Mouse (Mus musculus) midbrain, embryonic 12.5 days (tissue): ENCODE results near the gene Bbs10. TPM values are rescaled to one million over a fixed set of nuclear protein-coding genes. Genes with fewer than 3 reads are reported as not detected.
A peak's percentile ranks its signal among the peaks of the same experiment; 100 is the strongest.

Source experiments
- ATAC-seq: fragments of 200-750 bp; cut with Nextera tagmentation; 2 replicates; pipeline ENCODE4 v1.8.0; 2017; ENCODE audit warnings: low read depth, moderate TSS enrichment, moderate library complexity; ENCODE audit not compliant: low FRiP score
- H3K27ac ChIP-seq: fragments of 300-500 bp; sonication (generic); replicated peaks from 2 replicates; pipeline ENCODE4 v1.5.1; 2016; ENCODE audit warnings: mild to moderate bottlenecking
- H3K27me3 ChIP-seq: fragments of 300-500 bp; sonication (generic); 2 replicates; pipeline ENCODE4 v1.6.1; 2016; ENCODE audit warnings: mild to moderate bottlenecking
- H3K36me3 ChIP-seq: fragments of 300-500 bp; sonication (generic); 2 replicates; pipeline ENCODE4 v1.6.1; 2016
- H3K4me1 ChIP-seq: fragments of 300-500 bp; sonication (generic); 2 replicates; pipeline ENCODE4 v1.6.1; 2016
- H3K4me2 ChIP-seq: fragments of 300-500 bp; sonication (generic); replicated peaks from 2 replicates; pipeline ENCODE4 v1.6.1; 2016; ENCODE audit warnings: mild to moderate bottlenecking, moderate library complexity
- H3K4me3 ChIP-seq: fragments of 300-500 bp; sonication (generic); 2 replicates; pipeline ENCODE4 v1.5.1; 2016; ENCODE audit warnings: mild to moderate bottlenecking
- H3K9ac ChIP-seq: fragments of 300-500 bp; sonication (generic); replicated peaks from 2 replicates; pipeline ENCODE4 v1.6.1; 2016; ENCODE audit warnings: mild to moderate bottlenecking, moderate library complexity
- H3K9me3 ChIP-seq: fragments of 300-500 bp; sonication (generic); 2 replicates; pipeline ENCODE4 v1.6.1; 2016; ENCODE audit warnings: mild to moderate bottlenecking
- WGBS: fragments of 180-500 bp; shearing (Covaris S2); methylation state at CpG from one replicate; pipeline ENCODE4 v1.1.7; 2016; 5-methylcytosine and 5-hydroxymethylcytosine counted together
- polyA plus RNA-seq: library from polyadenylated mRNA; unstranded; fragments of >200 nt; fragmentation: Nextera tagmentation; extraction: Ambion mirVana; gene quantifications from 2 replicates; pipeline ENCODE4 v1.2.1, GENCODE M21; 2016

Gene Bbs10
- polyA plus RNA-seq, 1 experiment from 2014 or later: 7.2 TPM

GRCm38 (mm10) chr10:111334902-111335301, 36.4 kb downstream of the Bbs10 start:
- Histone ChIP-seq H3K27ac (no peak overlapping the region), H3K9ac (no peak overlapping the region), H3K36me3 (no peaks in the 10 kb centered on the region), H3K4me2 (no peak overlapping the region), H3K4me3 (no peak overlapping the region), H3K9me3 (no peaks in the 10 kb centered on the region), H3K27me3 (no peaks in the 10 kb centered on the region), H3K4me1 (0 out of 2 replicates have a peak, but pooled peaks cover 8% of the 10 kb centered on the region)
- 95% methylated on average over 2 of the region's 2 CpGs for WGBS
- no peak for ATAC-seq

DNA sequence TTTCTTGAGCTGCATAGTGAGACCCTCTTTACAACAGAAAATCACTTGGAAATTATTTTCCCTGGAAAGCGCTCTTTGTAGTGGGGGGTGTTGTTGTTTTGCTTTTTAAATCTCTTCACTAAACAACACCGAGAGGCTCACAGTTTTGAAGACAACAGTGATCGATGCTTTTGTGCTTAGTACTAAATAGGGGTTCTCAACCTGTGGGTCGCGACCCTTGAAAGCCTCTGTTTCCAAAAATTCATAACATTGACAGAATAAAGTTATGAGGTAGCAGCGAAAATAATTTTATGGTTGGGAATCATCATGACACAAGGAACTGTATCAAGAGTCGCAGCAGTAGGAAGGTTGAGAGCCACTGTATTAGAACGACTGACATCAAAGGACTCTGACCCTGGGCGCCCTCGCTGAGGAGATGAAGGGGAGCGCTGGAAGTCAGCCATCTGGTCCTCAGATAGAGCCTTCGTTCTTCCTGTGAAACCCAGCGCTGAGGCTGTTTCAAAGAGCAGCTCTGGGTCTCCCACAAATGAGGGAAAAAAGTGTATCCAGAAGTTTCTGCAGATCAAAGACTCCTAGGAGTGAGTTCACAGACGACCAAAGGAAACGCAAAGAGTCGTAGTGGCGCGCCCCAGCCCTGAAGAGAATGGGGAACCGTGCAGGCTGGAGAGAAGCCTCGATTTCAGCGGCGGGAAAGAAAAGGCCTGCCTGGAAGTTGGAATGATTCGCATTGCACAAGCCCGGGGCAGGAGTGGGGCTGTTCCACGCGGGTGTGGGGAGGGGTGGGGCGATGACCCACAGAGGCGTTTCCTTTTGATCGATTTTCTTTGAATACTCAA, 37.3 kb downstream of the Bbs10 start:
- Histone ChIP-seq H3K4me3 (no peak overlapping the region), H3K36me3 (no peaks in the 10 kb centered on the region), H3K27ac (no peak overlapping the region), H3K4me2 (peak overlapping the region; percentile 33), H3K9me3 (no peaks in the 10 kb centered on the region), H3K9ac (no peak overlapping the region), H3K27me3 (no peaks in the 10 kb centered on the region), H3K4me1 (0 out of 2 replicates have a peak, but pooled peaks cover 8% of the 10 kb centered on the region)
- WGBS: 20% methylated on average over 29 of the region's 29 CpGs
- no peak for ATAC-seq

- 18% methylated on average over 10 of the region's 10 CpGs for WGBS
- no peak overlapping the region for H3K9ac ChIP-seq
- no peak overlapping the region for H3K27ac ChIP-seq
These were observed 37.9 kb downstream of the Bbs10 start for GRCm38 (mm10) chr10:111336353-111336713.

GRCm38 (mm10) chr10:111339296-111339695, 40.8 kb downstream of the Bbs10 start:
- ATAC-seq: no peak
- H3K36me3 ChIP-seq: no peaks in the 10 kb centered on the region
- H3K27me3 ChIP-seq: no peaks in the 10 kb centered on the region
- 83% methylated on average over 11 of the region's 11 CpGs for WGBS
- no peak overlapping the region for H3K4me2 ChIP-seq
- no peak overlapping the region for H3K9ac ChIP-seq
- no peak overlapping the region for H3K27ac ChIP-seq
- H3K9me3 ChIP-seq: no peaks in the 10 kb centered on the region
- H3K4me1 ChIP-seq: 0 out of 2 replicates have a peak, but pooled peaks cover 8% of the 10 kb centered on the region
- H3K4me3 ChIP-seq: no peak overlapping the region

More at GRCm38 (mm10) chr10:111336353-111336713, 37.9 kb downstream of the Bbs10 start:
- H3K4me3 ChIP-seq: no peak overlapping the region
- no peaks in the 10 kb centered on the region for H3K27me3 ChIP-seq
- ATAC-seq: no peak
- H3K36me3 ChIP-seq: no peaks in the 10 kb centered on the region
- H3K9me3 ChIP-seq: no peaks in the 10 kb centered on the region
- H3K4me2 ChIP-seq: peak overlapping the region; percentile 33
- H3K4me1 ChIP-seq: 0 out of 2 replicates have a peak, but pooled peaks cover 8% of the 10 kb centered on the region

- Histone ChIP-seq H3K4me1 (no peaks in the 10 kb centered on the region), H3K9me3 (no peaks in the 10 kb centered on the region), H3K36me3 (no peaks in the 10 kb centered on the region), H3K9ac (no peak overlapping the region), H3K27ac (no peak overlapping the region), H3K4me2 (no peak overlapping the region), H3K4me3 (no peak overlapping the region), H3K27me3 (no peaks in the 10 kb centered on the region)
- ATAC-seq: no peak
- 88% methylated on average over 7 of the region's 7 CpGs for WGBS
These were observed 43.3 kb downstream of the Bbs10 start for GRCm38 (mm10) chr10:111341761-111342160.

DNA sequence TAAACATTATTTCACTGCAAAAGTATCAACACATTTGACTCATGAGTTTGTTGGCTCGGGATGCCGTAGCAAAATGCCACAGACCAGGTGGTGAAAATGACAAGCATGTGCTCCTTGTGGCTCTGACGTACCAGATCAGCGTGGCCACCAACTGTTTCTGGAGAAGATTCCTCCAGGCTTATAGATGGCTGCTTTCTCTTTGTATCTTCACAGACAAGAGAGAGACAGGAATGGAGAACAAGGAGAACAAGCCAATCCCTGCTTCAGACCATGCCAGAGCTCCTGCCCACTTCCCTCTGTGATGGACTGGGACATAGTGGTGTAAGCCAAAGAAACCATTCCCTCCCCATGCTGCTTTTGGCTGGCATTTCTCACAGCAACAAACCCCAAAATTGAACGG, 45.1 kb downstream of the Bbs10 start:
- H3K36me3 ChIP-seq: no peaks in the 10 kb centered on the region
- WGBS: 88% methylated on average over 5 of the region's 5 CpGs
- no peak overlapping the region for H3K9ac ChIP-seq
- no peak overlapping the region for H3K4me3 ChIP-seq
- H3K9me3 ChIP-seq: no peaks in the 10 kb centered on the region
- H3K4me2 ChIP-seq: no peak overlapping the region
- H3K27ac ChIP-seq: no peak overlapping the region
- no peaks in the 10 kb centered on the region for H3K27me3 ChIP-seq
- no peaks in the 10 kb centered on the region for H3K4me1 ChIP-seq
- ATAC-seq: no peak

- no peak overlapping the region for H3K27ac ChIP-seq
- 66% methylated on average over 2 of the region's 2 CpGs for WGBS
- H3K36me3 ChIP-seq: no peaks in the 10 kb centered on the region
- no peak overlapping the region for H3K9ac ChIP-seq
- H3K4me3 ChIP-seq: no peak overlapping the region
- no peak for ATAC-seq
- H3K4me1 ChIP-seq: no peaks in the 10 kb centered on the region
- no peaks in the 10 kb centered on the region for H3K9me3 ChIP-seq
- H3K4me2 ChIP-seq: no peak overlapping the region
- H3K27me3 ChIP-seq: no peaks in the 10 kb centered on the region
These were observed 49.8 kb downstream of the Bbs10 start for GRCm38 (mm10) chr10:111348263-111348662.

Other genes starting within 250 kb of the Bbs10 start
- 21.3 and 25.5 TPM in 2 replicates for gene Osbpl8, start 133.9 kb upstream of the Bbs10 start, polyA plus RNA-seq
- 312 and 318 TPM in 2 replicates for gene Nap1l1, start 174.5 kb downstream of the Bbs10 start, polyA plus RNA-seq
- 19.6 and 20.3 TPM in 2 replicates for gene Phlda1, start 207.6 kb downstream of the Bbs10 start, polyA plus RNA-seq